Mouse (Mus musculus): Measurements from ENCODE around the gene 1700025G04Rik.
A peak's percentile ranks its signal among the peaks of the same experiment; 100 is the strongest.

1700025G04Rik gene

DNA sequence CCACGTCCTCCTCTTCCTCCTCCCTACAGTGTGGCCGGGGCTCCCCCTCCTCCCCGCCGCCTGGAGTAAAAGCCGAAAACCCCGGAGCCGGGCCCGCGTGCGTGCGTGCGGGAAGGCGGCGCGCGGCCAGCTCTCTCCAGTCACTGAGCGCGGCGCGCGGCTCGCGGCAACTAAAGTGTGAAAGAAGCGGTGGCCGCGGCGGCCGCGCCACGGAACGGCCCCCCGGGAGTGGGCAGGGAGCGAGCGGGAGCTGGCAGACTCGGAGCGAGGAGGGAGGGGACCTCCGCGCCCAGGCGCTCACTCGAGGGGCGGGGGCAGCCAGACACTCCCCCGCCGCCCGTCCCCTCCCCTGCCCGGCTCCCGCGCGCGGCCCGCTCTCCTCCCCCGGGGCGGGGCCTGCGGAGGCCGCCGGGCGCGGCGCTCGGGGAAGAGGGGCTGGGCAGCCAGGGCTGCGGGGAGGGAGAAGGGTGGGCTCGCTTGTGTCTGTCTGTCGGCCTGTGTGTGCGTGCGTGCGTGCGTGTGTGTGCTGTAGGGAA, at the start of gene 1700025G04Rik:
1700025G04Rik (minus strand) TSS at position 108 of the 536 bp plus-strand sequence.
- DNase-seq (ENCODE audit: low spot score), result peak; percentile 88

DNA sequence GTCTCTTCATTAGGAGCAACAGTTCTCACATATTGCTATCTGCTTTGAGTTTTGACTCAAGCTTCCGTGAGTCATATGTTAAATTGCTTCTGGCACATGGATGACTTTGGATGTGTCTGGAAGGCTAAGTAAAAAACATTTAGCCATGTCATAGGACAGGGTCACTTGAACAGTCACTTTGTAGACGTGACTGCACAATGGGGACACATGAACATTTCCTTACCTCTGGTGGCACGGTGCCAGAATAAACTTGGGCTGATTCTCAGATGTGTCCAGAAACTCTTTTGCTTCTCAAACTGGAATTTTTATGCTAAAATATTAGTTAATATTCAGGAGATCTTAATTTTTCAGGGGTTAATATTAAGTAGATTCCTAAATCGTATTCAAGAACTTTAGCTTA, 49.6 kb upstream of the 1700025G04Rik start:
- DNase-seq (ENCODE audit: low spot score), result no peak

DNA sequence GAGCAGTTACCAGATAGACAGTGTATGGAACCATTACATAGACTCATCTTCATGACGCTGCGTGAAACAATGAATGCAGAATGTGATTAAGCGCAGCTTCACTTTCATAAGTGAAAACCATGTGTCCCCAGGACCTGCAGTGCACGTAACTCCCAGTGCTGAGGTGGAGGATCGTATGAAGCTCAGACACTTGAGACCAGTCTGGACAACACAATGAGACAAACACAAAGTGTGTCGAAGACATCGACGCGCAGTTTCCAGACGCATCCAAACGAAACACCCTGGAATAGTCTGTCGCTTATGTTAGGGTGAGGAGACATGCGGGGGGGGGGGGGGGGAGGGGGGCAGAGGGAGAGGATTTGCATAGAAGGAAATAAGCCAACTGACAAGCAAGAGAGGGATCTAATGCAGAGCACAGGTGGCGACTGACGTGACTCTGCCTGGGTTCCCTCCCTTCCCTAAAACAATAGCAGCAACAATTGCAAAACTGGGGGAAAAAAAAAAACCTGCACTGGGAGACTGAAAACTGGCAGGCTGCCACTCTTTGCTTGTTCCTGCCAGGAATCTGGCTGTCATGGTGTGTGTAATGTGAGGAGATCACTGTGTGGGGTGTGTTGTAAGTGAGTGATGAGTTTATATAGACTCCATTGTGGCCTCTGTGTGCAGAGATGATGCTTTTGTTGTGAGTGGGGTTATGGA, 40.3 kb upstream of the 1700025G04Rik start:
- DNase-seq (ENCODE audit: low spot score), result no peak

DNA sequence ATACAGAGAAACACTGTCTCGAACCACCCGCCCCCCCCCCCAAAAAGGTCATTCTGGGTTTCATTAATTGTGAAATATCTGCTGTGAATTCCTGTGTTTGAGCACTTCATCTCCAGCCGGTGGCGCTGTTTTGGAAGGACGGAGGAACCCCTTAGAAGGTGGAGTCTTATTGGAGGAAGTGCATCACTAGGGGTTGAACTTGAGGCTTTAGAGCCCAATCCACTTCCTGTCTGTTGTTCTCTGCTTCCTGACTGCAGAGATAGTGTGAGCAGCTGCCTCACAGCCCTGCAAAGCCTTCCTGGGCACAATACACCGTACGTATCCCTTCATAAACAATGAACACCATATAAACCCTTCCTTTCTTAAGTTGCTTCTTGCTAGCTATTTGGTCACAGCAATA, 35.5 kb upstream of the 1700025G04Rik start:
- no peak for DNase-seq (ENCODE audit: low spot score)

DNA sequence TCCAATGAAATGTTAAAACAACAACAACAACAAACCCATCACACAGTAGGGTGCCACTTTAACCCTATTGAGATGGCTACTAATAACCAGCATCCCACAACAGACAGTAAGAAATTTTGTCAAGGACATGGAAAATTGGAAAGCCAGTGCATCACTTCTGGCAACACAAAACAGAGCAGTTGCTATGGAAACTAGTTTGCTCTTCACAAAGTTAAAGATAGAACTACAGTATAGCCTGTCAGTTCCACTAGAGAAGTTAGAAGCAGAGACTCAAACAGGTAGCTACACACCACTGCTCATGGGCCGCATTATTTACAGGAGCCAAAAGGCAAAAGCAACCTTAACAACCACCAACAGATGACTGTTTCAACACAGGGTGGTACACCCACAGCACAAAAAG, 20.2 kb upstream of the 1700025G04Rik start:
- DNase-seq (ENCODE audit: low spot score), result no peak

DNA sequence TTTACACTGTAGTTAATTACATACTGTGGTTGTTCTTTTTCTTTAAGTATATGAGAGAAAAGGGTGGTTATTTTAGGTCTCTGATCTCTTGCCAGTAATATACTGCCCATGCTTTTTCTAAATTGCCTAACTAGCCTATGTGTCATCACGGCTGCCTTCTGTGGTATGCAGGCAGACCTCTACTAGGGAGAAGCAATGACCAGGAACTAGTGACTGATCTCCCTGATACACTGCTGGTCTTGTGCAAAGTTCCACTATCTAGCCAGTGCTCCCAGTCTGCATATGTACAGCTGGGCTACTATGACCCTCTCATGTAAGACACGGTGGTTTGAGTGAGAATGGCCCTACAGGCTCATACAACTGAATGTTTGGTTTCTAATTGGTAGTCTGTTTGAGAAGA, 16.2 kb upstream of the 1700025G04Rik start:
- no peak for DNase-seq (ENCODE audit: low spot score)

DNA sequence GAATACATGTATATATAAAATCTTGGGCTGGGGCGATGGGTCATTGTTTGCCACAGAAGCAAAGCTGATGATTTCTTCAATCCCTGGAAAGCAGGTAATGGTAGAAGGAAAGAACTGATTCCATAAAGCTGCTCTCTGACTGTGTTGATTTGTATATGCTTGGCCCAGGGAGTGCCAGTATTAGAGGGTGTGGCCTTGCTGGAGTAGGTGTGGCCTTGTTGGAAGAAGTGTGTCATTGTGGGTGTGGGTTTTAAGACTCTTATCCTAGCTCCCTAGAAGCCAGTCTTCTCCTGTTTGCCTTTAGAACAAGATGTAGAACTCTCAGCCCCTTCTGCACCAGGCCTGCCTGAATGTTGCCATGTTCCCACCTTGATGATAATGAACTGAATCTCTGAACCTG, 15.3 kb upstream of the 1700025G04Rik start:
- DNase-seq (ENCODE audit: low spot score), result no peak

DNA sequence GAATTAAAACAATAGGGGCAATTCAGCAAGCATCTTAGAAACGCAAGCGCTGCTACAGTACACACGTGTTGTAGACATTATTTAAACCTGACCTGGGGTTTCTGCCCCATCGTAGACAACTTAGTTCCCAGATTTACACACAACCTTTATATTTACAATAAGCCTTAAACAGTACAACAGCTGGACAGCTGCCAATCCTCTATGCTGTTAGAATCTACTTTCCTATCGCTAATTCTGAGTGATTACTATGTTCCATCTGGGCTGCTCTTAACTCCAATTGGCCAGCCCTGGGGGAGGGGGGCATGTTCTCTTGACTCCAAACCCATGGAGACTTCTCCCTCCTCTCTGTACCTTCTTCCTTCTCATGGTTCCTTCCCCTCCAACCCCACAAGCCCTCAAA, 11.8 kb upstream of the 1700025G04Rik start:
- no peak for DNase-seq (ENCODE audit: low spot score)

DNA sequence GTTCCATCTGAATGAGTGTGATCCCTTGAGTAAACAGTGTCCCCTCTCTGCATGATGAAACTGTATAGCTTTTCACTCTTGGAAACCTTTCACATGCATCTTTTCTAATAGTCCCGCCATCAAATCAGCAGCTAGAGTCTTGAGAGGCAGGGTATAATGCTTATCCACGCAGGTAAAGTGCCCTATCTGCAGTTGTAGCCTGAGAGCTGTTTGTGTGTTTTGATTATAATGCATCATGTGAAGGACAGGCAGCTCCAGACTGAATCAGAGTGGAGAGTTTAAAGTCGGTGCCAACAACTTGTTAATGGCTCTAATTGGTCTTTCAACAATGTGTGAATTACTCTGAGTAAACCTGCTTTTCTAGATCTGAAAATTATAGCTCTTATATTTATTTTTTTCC, 6.1 kb upstream of the 1700025G04Rik start:
- no peak for DNase-seq (ENCODE audit: low spot score)

DNA sequence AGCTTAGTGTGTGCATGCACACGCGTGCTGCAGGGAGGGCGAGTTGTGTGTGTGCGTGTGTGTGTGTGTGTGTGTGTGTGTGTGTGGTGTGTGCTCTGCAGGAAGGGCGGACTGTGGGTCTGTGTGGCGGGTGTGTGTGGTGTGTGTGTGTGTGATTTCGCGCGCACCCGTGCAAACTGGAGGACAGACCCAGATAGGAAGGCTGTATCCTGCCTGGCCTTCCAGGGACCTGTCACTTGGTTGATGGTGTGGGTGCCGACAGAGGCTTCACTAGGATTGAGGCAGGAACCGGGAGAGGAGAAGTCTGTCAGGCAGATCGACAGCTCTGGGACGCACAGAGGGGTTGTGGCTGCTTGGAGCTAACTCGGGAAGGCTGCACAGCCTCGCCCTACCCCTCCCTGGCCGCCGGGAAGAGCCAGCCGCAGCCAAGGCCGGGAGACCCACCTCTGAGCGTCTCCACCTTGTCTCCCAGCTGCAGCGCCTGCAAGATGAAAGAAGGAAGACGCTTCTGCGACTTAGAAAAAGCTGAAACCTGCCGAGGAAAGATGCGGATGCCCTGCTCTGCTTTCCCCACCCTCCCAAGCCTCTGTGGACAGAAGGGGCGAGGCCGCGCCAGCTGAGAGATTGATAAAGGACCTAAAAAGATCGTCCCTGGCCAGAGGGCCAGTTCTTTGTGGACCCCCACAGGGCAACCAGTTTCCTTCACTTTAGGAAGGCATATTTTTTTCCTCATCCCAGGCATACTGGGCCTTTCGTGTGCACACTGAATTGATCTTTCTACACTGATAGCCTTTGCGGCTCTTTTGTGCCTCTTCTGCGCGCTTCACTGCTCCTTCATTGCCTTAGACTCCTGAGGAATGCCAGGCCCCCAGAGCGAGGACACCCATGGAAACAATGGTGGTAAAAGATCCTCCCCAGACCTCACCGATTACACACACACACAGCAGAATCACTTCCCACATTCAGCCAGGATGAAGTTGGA, 930 bp upstream of the 1700025G04Rik start:
- peak; percentile 73 for DNase-seq (ENCODE audit: low spot score)

DNA sequence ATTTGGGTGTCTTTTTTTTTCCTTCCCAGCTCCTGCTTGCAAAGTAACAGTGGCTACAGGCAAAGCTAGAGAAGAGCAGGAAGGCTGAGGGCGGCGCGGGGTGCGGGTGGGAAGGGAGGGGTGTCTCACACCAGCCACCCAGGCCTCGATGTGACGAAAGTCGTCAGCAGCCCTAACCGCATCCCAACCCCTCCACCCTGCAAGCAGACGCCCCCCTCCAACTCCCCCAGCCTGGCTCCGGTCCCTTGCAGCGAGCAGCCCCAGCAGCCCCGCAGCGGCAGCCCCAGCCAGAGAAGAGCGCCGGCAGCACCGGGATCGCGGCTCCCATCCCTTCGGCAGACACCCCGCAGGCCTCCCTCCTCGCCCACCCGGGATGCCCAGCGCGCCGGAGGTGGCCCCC, 399 bp downstream of the 1700025G04Rik start:
- peak; percentile 50 for DNase-seq (ENCODE audit: low spot score)

DNA sequence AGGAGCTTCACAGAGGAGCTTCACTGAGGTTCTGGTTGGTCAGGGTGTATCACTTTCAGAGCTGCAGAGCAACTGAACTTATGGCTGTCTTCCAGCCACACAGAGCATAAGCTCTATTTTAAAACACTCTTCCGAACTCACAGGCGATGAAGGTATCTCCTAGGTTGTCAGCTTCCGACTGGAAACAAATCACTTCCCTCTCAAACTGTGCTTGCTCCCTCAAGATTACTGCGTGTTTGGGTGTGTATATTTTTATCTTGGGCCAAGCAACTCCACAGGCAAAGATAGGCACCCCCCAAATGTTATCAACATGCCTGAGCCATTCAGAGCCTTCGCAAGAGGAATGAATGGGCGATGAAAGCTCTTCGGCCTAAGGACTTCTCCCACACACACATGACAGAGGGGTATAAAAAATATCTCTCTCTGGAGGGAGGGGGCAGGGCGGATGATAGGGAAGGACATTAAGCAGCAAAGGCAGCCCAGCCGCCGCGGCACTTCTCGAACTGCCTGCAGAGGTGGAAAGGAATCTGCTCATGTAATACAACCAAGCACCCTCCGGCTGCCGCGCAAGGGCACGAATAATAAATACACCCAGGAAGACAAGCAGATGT, 1.0 kb downstream of the 1700025G04Rik start:
- peak; percentile 63 for DNase-seq (ENCODE audit: low spot score)

DNA sequence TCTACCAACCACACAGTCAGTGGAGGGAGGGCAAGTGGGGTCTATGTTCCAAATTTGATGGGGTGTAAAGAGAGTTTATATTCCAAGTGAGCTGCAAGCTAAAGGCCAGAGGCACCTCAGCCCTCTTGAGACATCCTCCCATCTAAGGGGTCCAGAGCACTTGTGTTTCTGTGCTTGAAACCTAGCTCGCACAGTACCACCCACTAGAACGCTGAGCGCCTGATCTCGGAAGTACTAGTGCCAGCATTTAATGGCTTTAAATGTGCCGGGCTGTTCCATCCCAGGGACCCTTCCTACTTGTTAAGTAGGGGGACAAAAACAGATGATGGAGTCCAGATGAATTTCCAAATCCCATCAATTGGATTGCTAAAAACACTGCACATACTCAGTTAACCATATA, 1.9 kb downstream of the 1700025G04Rik start:
- no peak for DNase-seq (ENCODE audit: low spot score)

DNA sequence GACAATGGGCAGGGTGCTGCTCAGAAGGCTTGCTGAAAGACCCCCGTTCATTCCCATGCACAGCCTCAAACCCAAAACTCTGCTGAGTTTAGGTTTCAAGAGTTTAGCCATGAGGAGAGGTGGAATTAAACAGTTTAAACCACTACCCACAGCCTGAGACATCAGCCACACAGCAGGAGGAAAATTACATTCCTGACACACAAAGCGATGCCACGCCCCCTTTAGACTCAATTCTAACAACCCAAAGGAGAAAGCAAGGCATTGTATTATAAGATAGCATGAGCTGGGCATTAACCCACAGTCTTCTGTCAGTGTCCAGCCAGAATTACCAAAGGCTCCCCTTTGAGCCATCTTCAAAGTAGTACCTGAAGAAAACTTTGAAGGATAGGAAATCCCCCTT, 3.0 kb downstream of the 1700025G04Rik start:
- peak; percentile 53 for DNase-seq (ENCODE audit: low spot score)

DNA sequence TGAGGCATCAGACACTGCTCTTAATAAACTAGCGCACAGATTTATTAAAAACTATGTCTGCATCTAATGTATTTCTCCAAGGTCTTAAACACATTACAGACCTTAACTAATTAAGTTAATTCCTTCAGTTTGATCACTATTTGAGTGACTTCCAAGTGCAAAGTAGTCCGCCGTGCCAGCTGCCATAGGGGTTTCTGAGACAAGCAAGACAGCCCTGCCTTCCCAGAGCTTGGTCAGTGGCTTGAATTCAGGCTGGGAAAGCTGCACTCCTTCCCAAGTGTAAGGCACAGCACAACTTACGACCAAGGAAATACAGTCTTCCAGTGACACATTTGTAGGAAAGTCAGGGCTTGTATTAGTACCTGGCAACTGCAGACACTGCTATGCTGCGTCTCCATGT, 4.4 kb downstream of the 1700025G04Rik start:
- no peak for DNase-seq (ENCODE audit: low spot score)

DNA sequence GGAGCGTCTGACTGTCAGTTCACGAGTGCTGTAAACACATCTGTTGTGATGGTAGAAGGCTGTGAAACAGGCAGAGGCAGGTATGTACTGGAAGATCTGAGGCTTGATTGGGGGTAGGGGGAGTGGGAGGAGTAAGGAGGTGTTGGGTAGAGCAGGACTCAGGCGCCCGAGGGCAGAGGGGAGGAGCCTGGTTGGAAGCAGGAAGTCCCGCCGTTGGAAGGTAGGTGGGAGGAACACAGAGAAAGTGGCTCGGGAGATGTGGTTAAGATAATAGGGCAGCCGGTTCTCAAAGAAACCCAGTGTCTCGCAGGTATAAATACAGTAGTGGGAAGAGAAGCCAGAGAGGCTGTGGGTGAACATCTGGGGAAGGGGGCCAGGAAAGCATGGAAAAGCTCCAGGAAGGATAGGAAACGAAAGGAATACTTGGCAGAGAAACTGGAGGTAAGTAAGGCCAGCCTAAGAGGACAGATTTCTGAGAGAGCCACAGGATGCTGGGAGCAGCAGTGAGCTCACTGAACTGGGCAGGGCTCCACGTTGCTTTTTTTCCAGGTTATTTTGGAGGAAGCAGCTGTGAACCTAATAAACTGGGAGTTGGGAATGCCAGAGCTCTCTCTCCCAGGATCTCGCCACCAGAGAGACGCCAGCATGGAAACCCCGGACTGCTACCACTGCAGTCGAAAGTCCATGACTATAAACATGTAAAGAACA, 5.1 kb downstream of the 1700025G04Rik start:
- DNase-seq (ENCODE audit: low spot score), result peak; percentile 50

DNA sequence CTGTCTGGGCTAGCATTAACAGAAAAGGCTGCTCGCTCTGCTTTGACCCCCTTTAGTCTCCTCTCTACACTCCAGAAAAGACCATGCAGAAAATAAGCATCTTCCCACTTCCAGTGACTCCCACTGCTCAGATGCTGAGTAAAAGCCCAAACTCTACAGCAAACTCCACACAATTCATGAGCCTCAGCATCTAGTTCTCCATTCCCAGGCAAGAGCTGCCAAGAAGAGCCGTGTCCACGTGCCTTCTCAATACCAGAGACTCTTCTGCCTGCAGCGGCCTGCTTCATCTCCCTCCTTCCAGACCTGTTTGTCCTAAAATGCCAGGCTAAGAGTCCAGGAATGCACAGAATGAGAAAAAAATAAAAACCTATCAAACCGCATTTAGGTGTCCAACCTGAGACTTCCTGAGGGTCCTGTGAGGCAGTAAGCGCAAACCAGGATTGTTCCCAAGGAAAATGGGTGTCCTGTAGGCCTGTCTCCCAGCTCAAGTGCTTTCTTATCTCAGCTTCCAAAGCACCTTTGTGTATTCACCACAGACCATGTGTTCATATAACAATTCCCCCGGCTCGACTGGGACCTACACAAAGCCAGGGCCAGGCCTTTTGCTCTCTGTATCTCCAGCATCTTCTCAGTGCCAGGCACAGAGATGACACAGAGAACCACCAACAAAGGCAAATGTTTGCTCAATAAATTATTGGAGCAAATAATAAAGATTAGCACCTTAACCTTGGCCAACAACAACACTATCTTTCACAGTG, 7.8 kb downstream of the 1700025G04Rik start:
- DNase-seq (ENCODE audit: low spot score), result no peak

DNA sequence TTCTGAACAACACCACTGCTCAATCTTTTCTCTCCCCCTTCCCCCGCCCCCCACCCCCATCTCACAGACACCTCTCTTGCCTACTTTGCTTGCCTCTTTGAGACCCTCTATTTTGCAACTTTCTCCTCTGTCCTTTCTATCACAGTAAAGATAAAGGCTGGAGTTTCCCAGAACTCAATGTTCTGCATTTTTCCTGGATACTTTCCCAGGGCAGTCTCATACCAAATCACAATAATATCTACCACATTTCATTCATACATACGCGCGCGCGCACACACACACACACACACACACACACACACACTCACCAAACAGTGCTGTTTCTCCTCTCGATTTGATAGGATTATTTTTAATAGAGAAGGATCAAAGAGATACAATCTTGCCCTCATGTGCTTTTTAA, 8.8 kb downstream of the 1700025G04Rik start:
- no peak for DNase-seq (ENCODE audit: low spot score)

DNA sequence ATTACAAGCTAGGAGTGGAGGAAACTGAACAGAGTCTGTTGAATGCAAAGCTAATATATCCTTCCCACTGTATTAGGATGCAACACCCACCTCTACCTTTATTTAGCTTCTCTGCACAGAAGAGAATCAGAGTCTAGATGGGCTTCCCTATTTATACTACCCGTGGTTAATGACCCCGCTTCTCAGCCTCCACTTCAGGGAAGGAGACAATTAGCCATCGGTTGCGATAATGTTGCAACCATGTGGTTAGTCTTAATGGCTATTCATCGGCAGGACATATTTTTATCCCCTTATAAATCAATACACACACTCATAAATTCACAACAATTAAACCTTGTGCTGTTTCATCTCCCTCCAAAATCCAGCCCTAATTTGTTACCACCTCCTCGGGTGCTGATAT, 9.7 kb downstream of the 1700025G04Rik start:
- no peak for DNase-seq (ENCODE audit: low spot score)

DNA sequence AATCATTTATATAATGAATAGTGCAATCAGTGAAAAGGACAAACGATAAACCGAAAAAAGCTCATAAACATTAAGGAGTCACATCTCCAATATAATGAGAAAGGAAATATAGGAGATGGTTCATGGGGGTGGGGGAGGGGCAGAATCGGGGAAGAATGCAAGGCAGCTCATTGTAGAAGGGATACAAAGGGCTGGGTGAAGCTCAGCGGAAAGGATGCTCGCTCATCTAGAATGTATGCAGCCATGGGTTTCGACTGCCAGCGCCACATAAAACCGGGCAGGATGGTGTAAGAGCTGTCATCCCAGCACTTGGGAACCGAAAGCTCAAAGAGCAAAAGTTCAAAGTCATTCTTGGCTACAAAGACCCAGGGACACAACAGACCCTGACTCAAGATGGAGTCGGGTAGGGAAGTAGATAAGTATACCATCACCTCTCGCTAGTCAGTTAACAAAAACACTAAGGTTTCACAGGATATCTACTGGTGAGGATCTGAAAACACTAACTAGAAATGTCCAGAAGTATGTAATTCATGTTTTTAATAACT, 12.7 kb downstream of the 1700025G04Rik start:
- DNase-seq (ENCODE audit: low spot score), result peak; percentile 41

Measured in embryo, embryonic 10.5 days (tissue).